Mouse (Mus musculus): ENCODE results near the gene Ptpn3. TPM values are rescaled to one million over a fixed set of nuclear protein-coding genes. Genes with fewer than 3 reads are reported as not detected.
A peak's percentile ranks its signal among the peaks of the same experiment; 100 is the strongest.

The Ptpn3 gene
- total RNA-seq, 2 experiments from 2014 or later = 8.7 to 11.7 TPM

GRCm38 (mm10) chr4:57153068-57153835 lies 148.4 kb downstream of the Ptpn3 start:
- ATAC-seq (replicated peaks; ENCODE audit: low FRiP score, low TSS enrichment, poor library complexity, severe bottlenecking) = peak; percentile 80

GRCm38 (mm10) chr4:57148182-57148581 lies 153.5 kb downstream of the Ptpn3 start:
- ATAC-seq (replicated peaks; ENCODE audit: low FRiP score, low TSS enrichment, poor library complexity, severe bottlenecking) = no peak

- ATAC-seq (replicated peaks; ENCODE audit: low FRiP score, low TSS enrichment, poor library complexity, severe bottlenecking) = peak; percentile 98
Measured at GRCm38 (mm10) chr4:57143026-57143937, 158.4 kb downstream of the Ptpn3 start, which contains the start of gene Epb41l4b. Epb41l4b (minus strand) TSS chr4:57143437.

- no peak for ATAC-seq (replicated peaks; ENCODE audit: low FRiP score, low TSS enrichment, poor library complexity, severe bottlenecking)
Measured at GRCm38 (mm10) chr4:57142374-57143025, 159.1 kb downstream of the Ptpn3 start.

- 0 out of 2 replicates have a peak, but pooled peaks have one; percentile 26 for ATAC-seq (replicated peaks; ENCODE audit: low FRiP score, low TSS enrichment, poor library complexity, severe bottlenecking)
Measured at GRCm38 (mm10) chr4:57141908-57142361, 159.7 kb downstream of the Ptpn3 start.

- ATAC-seq (replicated peaks; ENCODE audit: low FRiP score, low TSS enrichment, poor library complexity, severe bottlenecking) = no peak
Measured at GRCm38 (mm10) chr4:57140992-57141717, 160.5 kb downstream of the Ptpn3 start.

Other genes with a start within 250 kb of the Ptpn3 start
- gene Epb41l4b, start 158.4 kb downstream of the Ptpn3 start, total RNA-seq (2014; fragmentation: Nextera tagmentation) = 1.6 and 3.5 TPM in 2 replicates
- 0.47 and 3.0 TPM in 2 replicates for gene Epb41l4b, start 158.4 kb downstream of the Ptpn3 start, total RNA-seq (2017)
- gene Palm2, start 132.4 kb upstream of the Ptpn3 start, total RNA-seq (2014; fragmentation: Nextera tagmentation) = not detected in 2 replicates
- not detected in 2 replicates for gene Palm2, start 132.4 kb upstream of the Ptpn3 start, total RNA-seq (2017)